Mouse (Mus musculus) ES-E14 (cell line): ENCODE measurements around the gene Hip1r. TPM values are rescaled to one million over a fixed set of nuclear protein-coding genes. Genes with fewer than 3 reads are reported as not detected.

Experiments used
- DNase-seq: peaks from one replicate; pipeline ENCODE4 v3.0.0-alpha.2; 2013; ENCODE audit warnings: low read depth, low spot score
- H3K27ac ChIP-seq: 2 replicates; pipeline ENCODE4 v1.5.1; 2012; ENCODE audit warnings: low read depth, mild to moderate bottlenecking, low read length, moderate library complexity, mixed read lengths; ENCODE audit not compliant: poor library complexity, insufficient read depth, severe bottlenecking
- H3K36me3 ChIP-seq: 2 replicates; pipeline ENCODE4 v1.6.1; 2012; ENCODE audit warnings: mild to moderate bottlenecking, low read length, moderate library complexity, mixed read lengths; ENCODE audit not compliant: control insufficient read depth, poor library complexity, insufficient read depth, severe bottlenecking
- H3K4me1 ChIP-seq, 2 experiments: fragments of 150-350 bp in 1 of 2; sonication (generic) in 1 of 2; 2 replicates each; pipeline ENCODE4 v1.6.1; 2012; ENCODE audit warnings: low read length in 2 of 2, mild to moderate bottlenecking in 1 of 2, mixed read lengths in 1 of 2; ENCODE audit not compliant: control insufficient read depth in 2 of 2, insufficient read depth in 2 of 2, poor library complexity in 1 of 2
- H3K4me3 ChIP-seq, 2 experiments: fragments of 150-350 bp in 1 of 2; sonication (generic) in 1 of 2; 2 replicates each; pipeline ENCODE4 v1.5.1; 2012; ENCODE audit warnings: low read length in 2 of 2, low read depth in 1 of 2, mild to moderate bottlenecking in 1 of 2, mixed read lengths in 1 of 2; ENCODE audit not compliant: insufficient read depth in 1 of 2, poor library complexity in 1 of 2, severe bottlenecking in 1 of 2
- H3K9ac ChIP-seq: 2 replicates; pipeline ENCODE4 v1.6.1; 2012; ENCODE audit warnings: low read depth, mild to moderate bottlenecking, low read length, mixed read lengths; ENCODE audit not compliant: poor library complexity, insufficient read depth, severe bottlenecking
- H3K9me3 ChIP-seq: fragments of 150-350 bp; sonication (generic); 2 replicates; pipeline ENCODE4 v1.6.1; 2012; ENCODE audit warnings: low read depth, mild to moderate bottlenecking, low read length; ENCODE audit not compliant: control insufficient read depth, insufficient read depth
- CHD2 ChIP-seq: IDR thresholded peaks from 2 replicates; pipeline ENCODE4 v1.6.1; 2014; ENCODE audit warnings: mild to moderate bottlenecking, low read depth, low read length, inconsistent platforms
- HCFC1 ChIP-seq: IDR thresholded peaks from 2 replicates; pipeline ENCODE4 v1.6.1; 2012; ENCODE audit warnings: low read length, inconsistent platforms, borderline replicate concordance; ENCODE audit not compliant: insufficient read depth
- MAFK ChIP-seq: IDR thresholded peaks from 2 replicates; pipeline ENCODE4 v1.6.1; 2014; ENCODE audit warnings: mild to moderate bottlenecking, low read depth, low read length, inconsistent platforms; ENCODE audit not compliant: insufficient read depth
- ZC3H11A ChIP-seq: IDR thresholded peaks from 2 replicates; pipeline ENCODE4 v1.6.1; 2012; ENCODE audit warnings: low read depth, mild to moderate bottlenecking, inconsistent platforms, low read length, borderline replicate concordance
- ZNF384 ChIP-seq: IDR thresholded peaks from 2 replicates; pipeline ENCODE4 v1.6.1; 2012; ENCODE audit warnings: low read depth, low read length, inconsistent platforms
- in situ Hi-C, 2 experiments: fragments of 600-800 bp; cut with MboI; formaldehyde crosslinking; loops; one replicate each; pipeline ENCODE4 v1.15.1; 2025; ENCODE audit warnings: low sequenced_read_pairs in 2 of 2, inconsistent platforms in 1 of 2; ENCODE audit not compliant: unreplicated experiment in 2 of 2
- total RNA-seq: library from RNA; depleted of rRNA; stranded (reverse); fragments of 300-350 nt; gene quantifications from 2 replicates; pipeline ENCODE4 v1.2.3, GENCODE M21; 2012

Gene Hip1r
- total RNA-seq, 1 experiment = 9.7 TPM

DNA sequence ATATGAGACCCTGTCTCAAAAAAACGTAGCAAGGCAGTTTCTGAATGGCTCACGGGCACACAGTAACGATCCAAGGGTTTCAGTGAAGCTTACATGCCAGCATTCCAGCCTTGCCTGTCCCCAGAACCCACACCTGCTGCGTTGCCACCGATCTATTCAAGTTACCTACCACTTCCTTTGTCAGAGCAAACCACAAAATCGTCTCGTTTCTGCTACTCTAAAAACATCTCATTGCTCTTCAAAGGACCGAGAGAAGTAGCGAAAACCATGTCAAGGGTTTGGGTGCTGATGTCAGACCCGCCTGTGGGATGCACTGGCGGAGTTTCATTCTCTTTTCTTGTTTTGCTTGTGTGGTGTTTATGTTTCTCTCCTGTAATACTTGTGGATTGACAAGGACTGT is 61.0 kb downstream of the Hip1r start:
- Histone ChIP-seq H3K36me3 (no peaks in the 10 kb centered on the region), H3K9ac (no peak overlapping the region), H3K9me3 (no peaks in the 10 kb centered on the region), H3K4me3 (no peak overlapping the region), H3K4me1 (no peaks in the 10 kb centered on the region), H3K27ac (no peak overlapping the region)
- in situ Hi-C loops = no loop called here
- TF ChIP-seq ZC3H11A (no peak), HCFC1 (no peak), MAFK (no peak), ZNF384 (no peak), CHD2 (no peak)
- DNase-seq = no peak

DNA sequence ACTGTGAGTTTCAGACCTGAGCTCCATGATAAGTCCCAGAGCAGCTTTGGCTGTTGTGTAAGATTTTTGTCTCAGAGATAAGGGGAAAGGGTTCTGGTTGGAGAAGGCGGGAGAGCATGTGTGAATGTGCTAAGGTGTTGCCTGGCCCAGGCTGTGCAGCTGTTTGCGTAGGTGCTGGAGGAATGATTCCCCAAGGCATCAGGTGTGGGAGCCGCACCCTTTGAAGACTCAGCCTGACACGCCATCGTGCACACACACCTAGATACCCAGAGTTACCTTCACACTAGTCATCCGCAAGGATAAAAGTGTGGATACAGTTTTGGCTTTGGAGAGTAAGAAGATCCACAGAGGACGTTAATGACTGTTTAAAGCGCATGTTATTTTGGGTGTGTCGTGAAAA is 62.0 kb downstream of the Hip1r start:
- Histone ChIP-seq H3K9me3 (no peaks in the 10 kb centered on the region), H3K4me3 (no peak overlapping the region), H3K36me3 (no peaks in the 10 kb centered on the region), H3K4me1 (no peaks in the 10 kb centered on the region), H3K27ac (no peak overlapping the region), H3K9ac (no peak overlapping the region)
- TF ChIP-seq ZC3H11A = no peak
- no peak for TF ChIP-seq CHD2
- no peak for TF ChIP-seq ZNF384
- TF ChIP-seq MAFK = no peak
- no peak for TF ChIP-seq HCFC1
- in situ Hi-C loops = no loop called here
- no peak for DNase-seq

DNA sequence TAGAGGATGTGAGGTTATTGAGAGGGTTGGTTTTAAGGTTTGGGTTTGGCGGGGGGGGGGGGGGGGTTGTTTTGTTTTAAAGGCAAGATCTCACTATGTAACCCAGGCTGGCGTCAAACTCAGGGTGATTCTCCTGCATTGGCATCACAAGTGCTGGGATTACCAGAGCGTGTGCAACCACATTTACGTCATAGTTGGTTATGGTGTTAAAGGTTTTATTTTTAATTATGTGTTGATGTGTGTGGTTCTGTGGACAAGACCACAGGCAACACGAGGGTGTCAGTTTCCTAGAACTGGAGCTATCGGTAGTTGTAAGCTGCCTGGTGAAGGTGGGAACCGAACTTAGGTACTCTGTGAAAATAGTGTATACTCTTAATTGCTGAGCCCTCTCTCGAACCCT is 62.4 kb downstream of the Hip1r start:
- H3K9ac ChIP-seq = no peak overlapping the region
- no peak for DNase-seq
- no peaks in the 10 kb centered on the region for H3K9me3 ChIP-seq
- H3K4me3 ChIP-seq = no peak overlapping the region
- TF ChIP-seq MAFK (no peak), HCFC1 (no peak), CHD2 (no peak), ZNF384 (no peak), ZC3H11A (no peak)
- no peaks in the 10 kb centered on the region for H3K36me3 ChIP-seq
- in situ Hi-C loops = no loop called here
- no peak overlapping the region for H3K27ac ChIP-seq
- H3K4me1 ChIP-seq = no peaks in the 10 kb centered on the region

DNA sequence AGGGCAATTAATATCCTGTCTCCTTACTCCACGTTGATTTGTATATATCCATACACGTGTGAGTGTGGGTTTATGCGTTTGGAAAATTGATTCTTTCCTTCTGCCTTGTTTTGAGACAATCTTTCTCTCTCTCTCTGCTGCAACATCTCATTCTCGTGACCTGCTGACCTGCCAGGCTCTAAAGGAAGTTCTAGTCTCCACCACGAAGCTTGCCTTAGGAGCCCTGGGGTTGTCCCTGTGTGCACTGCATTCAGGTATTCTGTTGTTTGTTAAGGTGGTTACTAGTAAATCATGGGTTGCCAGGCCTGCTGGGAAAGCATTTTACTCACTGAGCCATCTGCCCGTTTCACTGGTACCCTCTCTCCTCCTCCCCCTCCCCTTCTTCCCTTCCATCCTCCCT is 62.9 kb downstream of the Hip1r start:
- no peak for TF ChIP-seq ZNF384
- TF ChIP-seq MAFK = no peak
- no peak for TF ChIP-seq ZC3H11A
- no peak for TF ChIP-seq HCFC1
- TF ChIP-seq CHD2 = no peak
- Histone ChIP-seq H3K27ac (no peak overlapping the region), H3K9me3 (no peaks in the 10 kb centered on the region), H3K4me1 (no peaks in the 10 kb centered on the region), H3K36me3 (no peaks in the 10 kb centered on the region), H3K4me3 (no peak overlapping the region), H3K9ac (no peak overlapping the region)
- DNase-seq = no peak
- in situ Hi-C loops = no loop called here

DNA sequence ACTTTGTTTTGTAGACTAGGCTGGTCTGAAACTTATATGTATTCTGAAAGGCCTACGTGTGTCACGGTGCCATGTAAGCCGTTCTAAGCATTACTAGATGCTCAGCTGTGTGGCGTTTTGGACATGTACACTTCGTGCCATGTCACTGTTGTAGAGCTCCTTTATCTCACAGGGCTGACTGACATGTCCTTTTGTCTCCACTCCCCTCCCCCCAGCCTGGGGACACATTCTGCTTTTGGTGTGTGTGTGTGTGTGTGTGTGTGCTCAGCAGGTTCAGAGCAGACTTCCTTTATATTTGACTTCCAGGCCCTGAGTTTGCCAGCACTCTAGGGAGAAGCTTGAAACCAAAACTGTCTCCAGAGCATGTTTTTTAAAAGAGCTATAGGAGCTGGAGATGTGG is 63.4 kb downstream of the Hip1r start:
- Histone ChIP-seq H3K27ac (no peak overlapping the region), H3K4me1 (no peaks in the 10 kb centered on the region), H3K9ac (no peak overlapping the region), H3K4me3 (no peak overlapping the region), H3K36me3 (no peaks in the 10 kb centered on the region), H3K9me3 (no peaks in the 10 kb centered on the region)
- no peak for DNase-seq
- no peak for TF ChIP-seq ZNF384
- TF ChIP-seq MAFK = no peak
- no peak for TF ChIP-seq CHD2
- in situ Hi-C loops = no loop called here
